Mouse (Mus musculus) kidney, adult 18-20 months (tissue): ENCODE data around the gene Grsf1.

ENCODE experiments used
- DNase-seq: peaks from one replicate; pipeline ENCODE4 v3.0.0; 2021

Gene Grsf1

DNA sequence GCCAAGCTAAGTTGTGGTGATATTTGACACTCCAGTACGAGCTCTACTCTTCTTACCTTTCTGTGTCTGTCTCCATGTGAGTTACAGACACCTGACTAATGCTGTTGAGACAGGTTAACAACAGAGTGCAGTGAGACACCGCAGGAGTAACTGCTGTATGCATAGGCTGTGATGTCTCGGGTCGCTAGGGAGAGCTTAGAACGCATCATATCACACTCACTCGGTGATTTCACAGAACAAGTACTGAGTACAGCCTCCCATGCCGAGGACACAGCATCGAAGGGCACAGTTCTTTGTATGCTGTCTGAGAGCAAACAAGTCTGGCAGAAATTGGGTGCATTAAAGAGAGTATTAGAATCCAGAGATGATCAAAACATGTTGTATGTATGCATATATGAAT is 46.0 kb downstream of the Grsf1 start:
- no peak for DNase-seq

DNA sequence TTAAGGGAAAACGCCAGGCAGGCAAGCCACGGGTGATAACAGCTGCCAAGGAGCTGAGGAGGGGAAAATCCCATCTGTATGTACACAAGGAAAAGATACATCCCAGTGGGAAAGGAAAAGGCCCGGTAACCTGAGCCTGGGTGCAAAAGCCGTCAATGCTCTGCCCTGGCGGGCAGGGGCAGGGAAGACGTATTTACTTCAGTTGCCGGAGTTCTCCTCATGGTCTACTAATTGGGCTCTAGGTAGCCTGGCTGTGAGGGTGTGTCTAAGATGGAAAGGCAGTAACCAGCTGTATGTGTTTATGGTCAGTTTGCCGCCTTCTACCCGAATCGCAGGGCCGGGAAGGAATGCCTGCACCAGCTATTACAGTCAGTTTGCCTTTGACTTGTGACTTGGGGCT is 46.8 kb downstream of the Grsf1 start:
- DNase-seq: no peak

DNA sequence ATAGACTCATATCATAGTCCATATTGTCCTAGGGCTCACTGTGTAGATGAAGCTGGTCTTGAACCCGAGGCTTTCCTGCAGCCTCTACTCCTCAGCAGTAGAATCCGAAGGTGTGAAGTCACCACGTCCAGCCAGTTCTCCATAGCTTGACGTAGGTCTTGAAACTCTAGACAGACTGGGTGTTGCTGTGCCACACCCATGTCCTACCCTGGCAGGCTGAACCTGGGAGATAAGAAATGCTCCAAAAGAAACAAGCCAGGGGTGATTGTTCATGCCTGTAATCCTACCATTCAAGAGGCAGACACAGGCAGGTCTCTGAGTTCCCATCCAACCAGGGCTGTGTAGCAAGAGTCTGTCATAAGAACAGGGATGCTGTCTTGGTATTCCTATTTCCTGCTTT is 48.4 kb downstream of the Grsf1 start:
- DNase-seq: no peak

DNA sequence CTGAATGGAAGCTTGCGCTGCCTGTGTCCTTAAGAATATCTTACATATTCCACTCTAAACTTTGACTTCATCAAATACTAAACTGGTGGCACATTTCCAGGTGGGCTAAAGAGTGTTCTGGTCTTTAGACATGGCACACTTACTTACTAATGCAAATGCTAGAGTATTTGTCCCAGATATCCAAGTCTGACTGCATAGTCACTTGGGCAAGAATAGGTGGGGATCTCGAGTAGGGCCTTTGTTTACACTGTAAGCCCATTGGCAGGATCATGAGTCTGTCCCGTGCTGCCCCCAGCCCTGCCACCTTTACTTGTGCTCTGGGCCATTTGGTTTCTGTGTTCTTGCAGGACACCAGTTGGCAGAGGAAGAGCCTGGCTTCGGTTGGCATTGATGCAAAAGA is 59.0 kb downstream of the Grsf1 start:
- DNase-seq: no peak

DNA sequence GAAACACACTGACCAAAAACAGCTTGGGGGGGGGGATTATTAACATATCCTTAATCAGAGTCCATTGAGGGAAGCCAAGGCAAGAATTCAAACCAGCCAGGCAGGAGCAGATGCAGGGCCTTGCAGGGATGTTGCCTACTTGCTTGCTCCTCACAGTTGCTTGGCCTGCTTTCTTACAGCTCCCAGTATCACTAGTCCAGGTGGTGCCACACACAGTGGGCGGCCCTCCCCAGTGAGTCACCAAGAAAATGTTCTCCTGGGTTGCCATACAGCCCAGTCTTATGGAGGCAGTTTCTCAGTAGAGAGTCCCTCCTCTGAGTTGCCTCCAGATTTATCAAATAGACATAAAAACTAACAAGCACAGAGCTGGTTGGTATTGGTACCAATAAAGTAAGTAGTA is 61.8 kb downstream of the Grsf1 start:
- no peak for DNase-seq
